Mouse (Mus musculus): ENCODE data around the gene Lsm5. TPM values are rescaled to one million over a fixed set of nuclear protein-coding genes. Genes with fewer than 3 reads are reported as not detected.

Lsm5 gene
- 99.3 and 118 TPM in 2 replicates for polyA plus RNA-seq (2016; fragmentation: Nextera tagmentation; extraction: Ambion mirVana)

GRCm38 (mm10) chr6:56703931-56704900 lies at the start of gene Lsm5:
TSS of gene Lsm5 (minus strand) at chr6:56704710.
- H3K9me3 ChIP-seq: no peaks in the 10 kb centered on the region
- peaks cover 6% of the 10 kb centered on the region; the same call in 1 of the 2 replicates for H3K36me3 ChIP-seq
- peak within 1 kb of the TSS; percentile 73 for H3K4me3 ChIP-seq
- WGBS: under 1% methylated on average over 46 of the region's 46 CpGs
- H3K4me1 ChIP-seq: peaks cover 4% of the 10 kb centered on the region; the same call in 1 of the 2 replicates
- DNase-seq (ENCODE audit: low spot score): peak; percentile 92
- peak within 1 kb of the TSS; percentile 88 for H3K27ac ChIP-seq
- H3K27me3 ChIP-seq (ENCODE audit: insufficient read depth, poor library complexity, severe bottlenecking): no peaks in the 10 kb centered on the region

GRCm38 (mm10) chr6:56753719-56754118 lies 49.2 kb upstream of the Lsm5 start:
- H3K27me3 ChIP-seq (ENCODE audit: insufficient read depth, poor library complexity, severe bottlenecking): no peaks in the 10 kb centered on the region
- WGBS: 85% methylated on average over 3 of the region's 3 CpGs
- H3K36me3 ChIP-seq: peaks cover 59% of the 10 kb centered on the region
- no peak overlapping the region for H3K27ac ChIP-seq
- no peak for DNase-seq (ENCODE audit: low spot score)
- H3K4me1 ChIP-seq: no peaks in the 10 kb centered on the region
- no peaks in the 10 kb centered on the region for H3K9me3 ChIP-seq
- no peak overlapping the region for H3K4me3 ChIP-seq

- 85% methylated on average over 5 of the region's 5 CpGs for WGBS
- Histone ChIP-seq H3K4me1 (no peaks in the 10 kb centered on the region), H3K36me3 (peaks cover 33% of the 10 kb centered on the region), H3K27ac (no peak overlapping the region), H3K9me3 (no peaks in the 10 kb centered on the region), H3K4me3 (no peak overlapping the region), H3K27me3 (ENCODE audit: insufficient read depth, poor library complexity, severe bottlenecking) (no peaks in the 10 kb centered on the region)
- DNase-seq (ENCODE audit: low spot score): no peak
Measured at GRCm38 (mm10) chr6:56745950-56746543, 41.5 kb upstream of the Lsm5 start.

GRCm38 (mm10) chr6:56732545-56732944 lies 28.0 kb upstream of the Lsm5 start:
- Histone ChIP-seq H3K36me3 (peaks cover 60% of the 10 kb centered on the region), H3K4me3 (no peak overlapping the region), H3K27me3 (ENCODE audit: insufficient read depth, poor library complexity, severe bottlenecking) (no peaks in the 10 kb centered on the region), H3K4me1 (no peaks in the 10 kb centered on the region), H3K9me3 (no peaks in the 10 kb centered on the region), H3K27ac (no peak overlapping the region)
- 79% methylated on average over 2 of the region's 2 CpGs for WGBS
- no peak for DNase-seq (ENCODE audit: low spot score)

GRCm38 (mm10) chr6:56720877-56721276 lies 16.4 kb upstream of the Lsm5 start:
- Histone ChIP-seq H3K4me1 (peaks cover 7% of the 10 kb centered on the region; the same call in 1 of the 2 replicates), H3K27me3 (ENCODE audit: insufficient read depth, poor library complexity, severe bottlenecking) (no peaks in the 10 kb centered on the region), H3K36me3 (peaks cover 15% of the 10 kb centered on the region), H3K4me3 (no peak overlapping the region), H3K9me3 (no peaks in the 10 kb centered on the region), H3K27ac (no peak overlapping the region)
- DNase-seq (ENCODE audit: low spot score): no peak
- 64% methylated on average over 3 of the region's 3 CpGs for WGBS

- H3K4me1 ChIP-seq: peaks cover 7% of the 10 kb centered on the region; the same call in 1 of the 2 replicates
- H3K27ac ChIP-seq: no peak overlapping the region
- H3K27me3 ChIP-seq (ENCODE audit: insufficient read depth, poor library complexity, severe bottlenecking): no peaks in the 10 kb centered on the region
- no peaks in the 10 kb centered on the region for H3K9me3 ChIP-seq
- H3K4me3 ChIP-seq: no peak overlapping the region
- WGBS: 87% methylated on average over 1 of the region's 1 CpGs
- H3K36me3 ChIP-seq: peaks cover 6% of the 10 kb centered on the region; the same call in 1 of the 2 replicates
- DNase-seq (ENCODE audit: low spot score): no peak
Measured at GRCm38 (mm10) chr6:56719071-56719470, 14.6 kb upstream of the Lsm5 start.

GRCm38 (mm10) chr6:56715270-56715666 lies 10.8 kb upstream of the Lsm5 start:
- peaks cover 7% of the 10 kb centered on the region; the same call in 1 of the 2 replicates for H3K4me1 ChIP-seq
- H3K27ac ChIP-seq: peak overlapping the region; percentile 93
- no peak for DNase-seq (ENCODE audit: low spot score)
- no peaks in the 10 kb centered on the region for H3K27me3 ChIP-seq (ENCODE audit: insufficient read depth, poor library complexity, severe bottlenecking)
- H3K36me3 ChIP-seq: no peaks in the 10 kb centered on the region
- WGBS: under 1% methylated on average over 25 of the region's 25 CpGs
- H3K4me3 ChIP-seq: peak overlapping the region; percentile 77
- H3K9me3 ChIP-seq: no peaks in the 10 kb centered on the region

- Histone ChIP-seq H3K36me3 (no peaks in the 10 kb centered on the region), H3K4me3 (peak within 1 kb of the TSS; percentile 77), H3K27ac (peak within 1 kb of the TSS; percentile 93), H3K4me1 (peaks cover 7% of the 10 kb centered on the region; the same call in 1 of the 2 replicates), H3K27me3 (ENCODE audit: insufficient read depth, poor library complexity, severe bottlenecking) (no peaks in the 10 kb centered on the region), H3K9me3 (no peaks in the 10 kb centered on the region)
- peak; percentile 99 for DNase-seq (ENCODE audit: low spot score)
- 1% methylated on average over 64 of the region's 64 CpGs for WGBS
Measured at GRCm38 (mm10) chr6:56714574-56715269, 10.2 kb upstream of the Lsm5 start, which contains the start of gene Avl9. TSS of gene Avl9 (plus strand) at chr6:56714899.

- no peaks in the 10 kb centered on the region for H3K27me3 ChIP-seq (ENCODE audit: insufficient read depth, poor library complexity, severe bottlenecking)
- 50% methylated on average over 7 of the region's 7 CpGs for WGBS
- no peaks in the 10 kb centered on the region for H3K9me3 ChIP-seq
- peak overlapping the region; percentile 77 for H3K4me3 ChIP-seq
- 0 out of 2 replicates have a peak overlapping the region, but pooled peaks have one; percentile 93 for H3K27ac ChIP-seq
- H3K4me1 ChIP-seq: peaks cover 7% of the 10 kb centered on the region; the same call in 1 of the 2 replicates
- DNase-seq (ENCODE audit: low spot score): no peak
- H3K36me3 ChIP-seq: no peaks in the 10 kb centered on the region
Measured at GRCm38 (mm10) chr6:56714186-56714573, 9.7 kb upstream of the Lsm5 start.

- Histone ChIP-seq H3K4me1 (no peaks in the 10 kb centered on the region), H3K36me3 (no peaks in the 10 kb centered on the region), H3K27ac (no peak overlapping the region), H3K4me3 (no peak overlapping the region), H3K27me3 (ENCODE audit: insufficient read depth, poor library complexity, severe bottlenecking) (no peaks in the 10 kb centered on the region), H3K9me3 (no peaks in the 10 kb centered on the region)
- 75% methylated on average over 4 of the region's 4 CpGs for WGBS
- no peak for DNase-seq (ENCODE audit: low spot score)
Measured at GRCm38 (mm10) chr6:56692445-56692844, 12.1 kb downstream of the Lsm5 start.

- WGBS: 2% methylated on average over 2 of the region's 2 CpGs
Measured at GRCm38 (mm10) chr6:56691205-56691604, 13.3 kb downstream of the Lsm5 start.

GRCm38 (mm10) chr6:56688238-56688637 lies 16.3 kb downstream of the Lsm5 start:
- Histone ChIP-seq H3K36me3 (no peaks in the 10 kb centered on the region), H3K9me3 (no peaks in the 10 kb centered on the region), H3K4me1 (no peaks in the 10 kb centered on the region), H3K4me3 (no peak overlapping the region), H3K27ac (no peak overlapping the region), H3K27me3 (ENCODE audit: insufficient read depth, poor library complexity, severe bottlenecking) (no peaks in the 10 kb centered on the region)
- no peak for DNase-seq (ENCODE audit: low spot score)
- WGBS: 87% methylated on average over 3 of the region's 3 CpGs

More at GRCm38 (mm10) chr6:56691205-56691604, 13.3 kb downstream of the Lsm5 start:
- Histone ChIP-seq H3K9me3 (no peaks in the 10 kb centered on the region), H3K27ac (no peak overlapping the region), H3K4me1 (no peaks in the 10 kb centered on the region), H3K4me3 (no peak overlapping the region), H3K27me3 (ENCODE audit: insufficient read depth, poor library complexity, severe bottlenecking) (no peaks in the 10 kb centered on the region), H3K36me3 (no peaks in the 10 kb centered on the region)
- peak; percentile 81 for DNase-seq (ENCODE audit: low spot score)

All from heart, embryonic 10.5 days (tissue).